Mouse (Mus musculus) liver, adult (tissue): ENCODE data around the gene Chrna5.

Experiments
- GATA4 ChIP-seq: IDR thresholded peaks from 2 replicates; pipeline ENCODE4 v1.6.1; 2014; ENCODE audit warnings: mild to moderate bottlenecking, low read length; ENCODE audit not compliant: insufficient replicate concordance

Gene Chrna5

DNA sequence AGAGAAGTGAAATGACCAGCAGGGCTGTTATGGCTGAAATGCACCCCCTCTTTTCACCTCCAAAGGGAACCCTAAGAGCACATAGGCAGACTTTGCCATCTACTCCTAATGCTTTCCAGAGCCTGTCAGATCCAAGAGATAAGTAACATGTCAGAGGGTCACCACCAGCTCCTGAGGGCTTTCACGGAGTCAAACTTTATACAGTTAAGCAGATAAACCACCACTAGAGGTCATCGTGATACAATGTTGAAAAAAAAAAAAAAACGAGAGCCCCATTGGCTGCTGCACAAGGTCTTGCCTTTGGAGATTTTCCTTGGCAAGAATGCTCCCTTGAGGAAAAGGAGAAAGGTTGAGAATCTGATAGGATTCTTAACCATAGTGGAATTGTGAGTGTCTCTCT is 66.1 kb downstream of the Chrna5 start:
- no peak for TF ChIP-seq GATA4

DNA sequence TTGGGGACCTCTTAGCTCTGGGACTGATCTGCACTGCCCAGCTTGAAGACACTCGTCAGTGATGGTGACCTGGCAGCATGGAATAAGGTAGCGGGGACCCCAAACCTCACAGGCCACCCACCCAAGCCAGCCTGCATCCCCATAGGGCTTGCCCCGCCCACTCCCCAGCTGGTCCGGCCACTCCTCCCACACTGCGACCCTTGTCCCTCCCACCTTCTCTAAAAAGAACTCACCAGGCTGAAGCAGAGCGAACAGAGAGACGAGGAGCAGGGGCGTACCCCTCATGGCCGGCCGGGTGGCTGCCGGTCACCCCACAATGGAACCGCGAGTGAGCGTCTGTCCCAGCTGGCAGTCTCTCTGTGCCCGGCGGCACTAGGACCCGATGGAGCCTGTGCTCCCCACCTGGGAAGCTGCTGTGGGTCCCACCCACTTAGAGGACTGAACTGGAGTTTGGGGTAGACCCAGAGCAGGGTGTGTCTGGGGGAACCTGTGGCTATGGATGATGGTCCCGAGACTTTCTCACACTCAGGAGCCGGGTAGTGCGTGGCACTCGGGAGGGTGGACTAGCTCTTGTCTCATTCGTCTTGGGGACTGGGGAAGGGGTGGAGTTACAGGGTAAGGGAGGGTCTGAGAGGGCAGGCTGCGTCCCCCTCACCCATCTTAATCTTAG is 67.7 kb downstream of the Chrna5 start, which contains the start of gene Chrnb4:
Gene Chrnb4 (minus strand): TSS at position 569 of the 670 bp plus-strand sequence.
- no peak for TF ChIP-seq GATA4

DNA sequence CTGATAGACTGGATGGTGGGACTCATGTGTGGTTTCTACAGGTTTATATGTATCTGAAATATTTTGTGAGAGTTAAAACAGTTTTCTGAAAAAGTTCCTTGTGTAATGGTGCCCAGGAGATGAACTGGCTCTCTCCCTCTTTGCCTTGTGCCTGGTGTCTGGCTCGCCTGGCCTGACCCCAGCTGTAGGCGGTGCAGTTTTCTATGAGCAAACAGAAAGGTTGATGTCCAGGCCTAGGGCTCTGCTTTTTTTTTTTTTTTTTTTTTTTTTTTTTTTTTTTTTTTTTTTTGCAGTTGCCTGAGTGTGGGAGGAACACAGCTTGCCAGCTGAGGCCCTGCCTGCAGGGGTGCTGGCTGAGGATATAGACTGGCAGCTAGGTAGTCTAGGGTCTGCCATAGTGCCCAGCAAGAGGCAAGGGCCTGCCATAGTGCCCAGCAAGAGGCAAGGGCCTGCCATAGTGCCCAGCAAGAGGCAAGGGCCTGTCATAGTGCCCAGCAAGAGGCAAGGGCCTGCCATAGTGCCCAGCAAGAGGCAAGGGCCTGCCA is 74.8 kb downstream of the Chrna5 start:
- no peak for TF ChIP-seq GATA4
